Comparison of ENCODE assay signal across 8 mouse cellular contexts in genomic region chr14:79467621-79468020, GRCm38 (mm10). TPM values are rescaled to one million over a fixed set of nuclear protein-coding genes. Genes with fewer than 3 reads are reported as not detected.
DNase-seq lines count a peak whose midpoint lies in the region; ATAC-seq lines count a peak whose summit lies in the region.
"Had no signal": no experiment of that assay in that cellular context is flagged by ENCODE, and none has a peak within 500 bp of the region (broad histone marks: within the 10 kb centered on the region; RNA-seq: fewer than 3 reads in every experiment).

No protein-coding gene starts in this region.

- no peak overlapping the region for H3K4me3 ChIP-seq in kidney, embryonic 16.5 days (ENCODE audit: low read length)
- no peak overlapping the region for H3K4me3 ChIP-seq in limb, embryonic 11.5 days (ENCODE audit: low read depth, low read length)
- H3K4me3 ChIP-seq: limb, embryonic 15.5 days had no signal

- no peaks in the 10 kb centered on the region for H3K27me3 ChIP-seq in kidney, embryonic 16.5 days (ENCODE audit: insufficient read depth, low read length)
- H3K27me3 ChIP-seq in limb, embryonic 11.5 days (ENCODE audit: control insufficient read depth, insufficient read depth, low read length) = no peaks in the 10 kb centered on the region
- H3K27me3 ChIP-seq: limb, embryonic 15.5 days had no signal

- intact Hi-C loops in gastrocnemius, postnatal 14 days (cut with DNase I; ENCODE audit: low total_unique reads) = loop anchor here (10.0 kb wide), 1 partner anchor 53 kb away; no protein-coding TSS in a partner anchor

- no peaks in the 10 kb centered on the region for H3K9me3 ChIP-seq in kidney, embryonic 16.5 days (ENCODE audit: low read length)
- no peaks in the 10 kb centered on the region for H3K9me3 ChIP-seq in limb, embryonic 11.5 days (ENCODE audit: control insufficient read depth, low read length)
- H3K9me3 ChIP-seq: limb, embryonic 15.5 days had no signal

- H3K27ac ChIP-seq in kidney, embryonic 16.5 days (ENCODE audit: low read length) = no peak overlapping the region
- no peak overlapping the region for H3K27ac ChIP-seq in limb, embryonic 11.5 days (replicated peaks; ENCODE audit: low read depth, low read length)
- H3K27ac ChIP-seq: limb, embryonic 15.5 days had no signal

- WGBS in kidney, embryonic 16.5 days = 33% methylated on average over 3 of the region's 3 CpGs
- WGBS in limb, embryonic 11.5 days = 32% methylated on average over 3 of the region's 3 CpGs

- no peak overlapping the region for H3K4me2 ChIP-seq in kidney, embryonic 16.5 days (replicated peaks; ENCODE audit: low read depth, low read length)
- H3K4me2 ChIP-seq in limb, embryonic 11.5 days (ENCODE audit: low read depth, severe bottlenecking) = no peak overlapping the region
- H3K4me2 ChIP-seq: limb, embryonic 15.5 days had no signal

- no peak overlapping the region for H3K9ac ChIP-seq in kidney, embryonic 16.5 days (replicated peaks; ENCODE audit: low read length)
- H3K9ac ChIP-seq in limb, embryonic 11.5 days (ENCODE audit: low read length) = no peak overlapping the region
- H3K9ac ChIP-seq: limb, embryonic 15.5 days had no signal

- no peaks in the 10 kb centered on the region for H3K4me1 ChIP-seq in kidney, embryonic 16.5 days (ENCODE audit: insufficient read depth, low read length)
- H3K4me1 ChIP-seq in limb, embryonic 11.5 days (ENCODE audit: control insufficient read depth, insufficient read depth, low read length) = no peaks in the 10 kb centered on the region
- H3K4me1 ChIP-seq: limb, embryonic 15.5 days had no signal

- peak; percentile 38 for DNase-seq in kidney, adult 11 months
- DNase-seq in ES-CJ7 (ENCODE audit: low read depth, low spot score) = peak; percentile 40
- peak; percentile 80 for DNase-seq in adrenal gland, postnatal 10 days
- DNase-seq in gastrocnemius, postnatal 14 days = peak; percentile 56
- DNase-seq in limb, embryonic 11.5 days (ENCODE audit: low spot score) = peak; percentile 69
- peak; percentile 36 to 60 for DNase-seq in right cerebral cortex, postnatal 36 days (ENCODE audit: low spot score in 2 of 2)

- ATAC-seq in kidney, embryonic 16.5 days (ENCODE audit: low FRiP score, low TSS enrichment) = no peak
- no peak for ATAC-seq in limb, embryonic 11.5 days (ENCODE audit: insufficient number of reproducible peaks, low FRiP score, low TSS enrichment, low read depth)

- H3K36me3 ChIP-seq in kidney, embryonic 16.5 days (ENCODE audit: insufficient read depth, low read length) = peaks cover 49% of the 10 kb centered on the region
- peaks cover 8% of the 10 kb centered on the region for H3K36me3 ChIP-seq in limb, embryonic 11.5 days (ENCODE audit: control insufficient read depth, insufficient read depth, low read length)

RNA-seq across cellular contexts. Expression of gene Elf1, which starts 13.4 kb away (rescaled TPM):
- 10.2 and 10.3 TPM in 2 replicates for polyA plus RNA-seq in kidney, embryonic 16.5 days (2015; fragmentation: Nextera tagmentation; extraction: Ambion mirVana)
- total RNA-seq in adrenal gland, postnatal 10 days (2021) = 10 to 100 TPM; 24.7 to 27.4 TPM
- total RNA-seq in gastrocnemius, postnatal 14 days (2021) = 1 to 10 TPM; 8.2 to 8.3 TPM
- 7.5 and 7.8 TPM in 2 replicates for polyA plus RNA-seq in limb, embryonic 11.5 days (2014; fragmentation: Nextera tagmentation; extraction: Ambion mirVana)

RNA-seq across cellular contexts. Expression of gene Wbp4, which starts 13.7 kb away (rescaled TPM):
- polyA plus RNA-seq in kidney, embryonic 16.5 days (2015; fragmentation: Nextera tagmentation; extraction: Ambion mirVana) = 37.0 and 39.1 TPM in 2 replicates
- 10 to 100 TPM; 33.5 to 33.6 TPM for total RNA-seq in adrenal gland, postnatal 10 days (2021)
- 10 to 100 TPM; 20.0 to 21.2 TPM for total RNA-seq in gastrocnemius, postnatal 14 days (2021)
- polyA plus RNA-seq in limb, embryonic 11.5 days (2014; fragmentation: Nextera tagmentation; extraction: Ambion mirVana) = 58.9 and 59.4 TPM in 2 replicates

RNA-seq across cellular contexts. Expression of gene Kbtbd6, which starts 16.0 kb away (rescaled TPM):
- polyA plus RNA-seq in kidney, embryonic 16.5 days (2015; fragmentation: Nextera tagmentation; extraction: Ambion mirVana) = 3.1 and 4.0 TPM in 2 replicates
- total RNA-seq in adrenal gland, postnatal 10 days (2021) = under 1 TPM; 0.61 to 0.72 TPM
- total RNA-seq in gastrocnemius, postnatal 14 days (2021) = under 1 TPM; 0.18 TPM
- 5.8 and 7.3 TPM in 2 replicates for polyA plus RNA-seq in limb, embryonic 11.5 days (2014; fragmentation: Nextera tagmentation; extraction: Ambion mirVana)

RNA-seq across cellular contexts. Expression of gene Kbtbd7, which starts 41.3 kb away (rescaled TPM):
- polyA plus RNA-seq in kidney, embryonic 16.5 days (2015; fragmentation: Nextera tagmentation; extraction: Ambion mirVana) = 12.3 and 12.6 TPM in 2 replicates
- 10 to 100 TPM in 1 of 2 experiments, 1 to 10 TPM in 1; 9.8 to 11.4 TPM for total RNA-seq in adrenal gland, postnatal 10 days (2021)
- 1 to 10 TPM; 7.1 to 8.0 TPM for total RNA-seq in gastrocnemius, postnatal 14 days (2021)
- 18.7 and 20.8 TPM in 2 replicates for polyA plus RNA-seq in limb, embryonic 11.5 days (2014; fragmentation: Nextera tagmentation; extraction: Ambion mirVana)
